Mouse (Mus musculus) ZHBTc4 (cell line): ENCODE measurements at regions not wholly inside any gene's neighbourhood (a gene's known extent, or its start where the extent isn't known, plus 50 kb on each side); places are given as distances from the start of the nearest gene placed in this dataset.
"Not testable (repeated sequence)": the region's sequence is repeated elsewhere in the genome, so short reads cannot be mapped to it uniquely, and the experiment has no call there.

Experiments used
- DNase-seq: peaks from one replicate; pipeline ENCODE4 v3.0.0-alpha.2; 2011; ENCODE audit warnings: low read depth, low spot score

DNA sequence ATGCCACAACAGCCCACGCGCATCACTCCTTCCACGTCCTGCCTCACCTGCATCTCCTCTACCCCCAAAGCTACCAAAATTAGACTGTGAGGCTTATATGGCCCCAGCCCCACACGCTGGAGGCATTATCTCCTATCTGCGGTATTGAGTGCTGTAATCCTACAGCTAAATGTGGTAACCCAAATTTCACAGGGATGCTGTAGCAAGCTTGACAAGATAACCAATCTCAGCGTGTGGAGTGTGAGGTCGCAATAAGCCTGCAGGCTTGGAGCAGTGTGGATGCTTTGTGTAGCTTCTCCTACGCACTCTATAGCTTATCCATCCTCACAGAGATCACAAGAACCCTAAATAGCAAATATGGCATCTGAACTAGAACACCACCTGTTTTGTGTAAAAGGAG, 251.2 kb upstream of the Kcnh8 start:
- DNase-seq = no peak

- DNase-seq = no peak
These were observed 251.8 kb upstream of the Kcnh8 start for GRCm38 (mm10) chr17:52350696-52351095.

- no peak for DNase-seq
These were observed 252.6 kb upstream of the Kcnh8 start for GRCm38 (mm10) chr17:52349872-52350271.

DNA sequence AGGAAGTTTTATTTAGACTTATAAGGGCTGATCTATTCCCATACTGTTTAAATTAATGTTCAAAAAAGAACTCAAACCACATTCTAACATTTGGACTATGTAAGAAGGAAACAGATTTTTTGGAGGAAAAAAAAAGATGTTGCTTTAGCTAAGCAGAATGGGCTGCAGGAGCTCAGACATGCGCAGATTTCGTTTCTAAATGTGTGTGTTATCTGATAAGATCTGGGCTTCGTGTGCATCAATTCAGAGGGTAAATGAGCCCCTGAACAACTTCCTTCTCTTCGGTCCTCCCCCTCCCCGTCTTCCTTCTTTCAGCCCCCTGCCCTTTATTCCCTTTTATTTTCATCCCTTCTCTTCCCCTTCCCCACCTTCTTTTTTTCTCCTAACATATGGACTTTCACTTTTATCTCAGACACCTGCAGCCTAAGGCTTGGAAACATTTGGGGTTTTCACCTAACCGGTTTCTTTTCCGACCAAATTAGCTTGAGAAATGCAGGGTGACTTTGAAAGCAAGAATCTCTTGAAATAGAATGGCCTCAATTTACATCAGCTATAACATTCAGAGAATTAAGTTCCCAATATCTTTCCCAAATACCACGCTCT, 253.9 kb upstream of the Kcnh8 start:
- no peak for DNase-seq

DNA sequence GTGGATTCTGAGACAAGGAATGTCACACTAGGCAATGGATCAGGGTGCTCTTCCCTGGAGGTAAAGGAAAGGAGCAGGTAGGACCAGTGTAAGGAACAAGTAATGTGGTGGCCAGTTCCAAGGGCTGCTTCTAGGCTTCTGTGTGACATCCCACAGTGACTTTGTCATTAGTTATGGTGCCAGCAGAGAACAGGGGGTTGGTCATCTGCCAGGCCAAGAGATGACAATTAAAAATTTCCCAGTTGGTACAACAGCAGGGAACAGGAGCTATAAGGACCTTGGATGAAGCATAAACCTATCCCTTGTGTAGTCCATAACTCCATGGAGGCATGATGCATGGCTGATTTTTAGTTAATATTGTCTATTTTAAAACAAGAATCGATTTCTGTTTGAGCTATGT, 281.9 kb upstream of the Kcnh8 start:
- DNase-seq = no peak

GRCm38 (mm10) chr17:52316976-52317375, 285.5 kb upstream of the Kcnh8 start:
- DNase-seq = no peak

GRCm38 (mm10) chr17:52315879-52316278, 286.6 kb upstream of the Kcnh8 start:
- no peak for DNase-seq

- not testable (repeated sequence) for DNase-seq
These were observed 287.1 kb upstream of the Kcnh8 start for GRCm38 (mm10) chr17:52315456-52315855.

DNA sequence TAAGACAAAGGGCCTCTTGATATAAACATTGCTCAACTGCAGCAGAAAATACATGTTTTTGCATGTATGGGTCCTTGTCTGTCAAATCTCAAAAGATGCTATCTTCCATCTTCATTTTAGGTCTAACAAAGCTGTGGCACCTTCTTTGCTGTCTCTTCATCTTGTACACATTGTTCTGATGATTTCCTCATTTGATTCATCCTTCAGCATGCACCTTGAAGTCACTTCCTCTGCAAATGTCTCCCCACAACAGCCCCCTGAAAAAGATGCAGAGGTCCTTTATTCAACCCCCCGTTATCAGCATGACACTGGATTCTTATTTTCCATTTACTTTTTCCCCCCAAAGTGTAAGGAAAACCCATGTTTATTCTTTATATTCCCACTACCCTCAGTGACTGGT, 290.5 kb upstream of the Kcnh8 start:
- DNase-seq = no peak

GRCm38 (mm10) chr17:52308789-52309188, 293.7 kb upstream of the Kcnh8 start:
- no peak for DNase-seq

- no peak for DNase-seq
These were observed 298.4 kb upstream of the Kcnh8 start for GRCm38 (mm10) chr17:52304133-52304532.

GRCm38 (mm10) chr17:52303320-52303719, 299.2 kb upstream of the Kcnh8 start:
- no peak for DNase-seq

DNA sequence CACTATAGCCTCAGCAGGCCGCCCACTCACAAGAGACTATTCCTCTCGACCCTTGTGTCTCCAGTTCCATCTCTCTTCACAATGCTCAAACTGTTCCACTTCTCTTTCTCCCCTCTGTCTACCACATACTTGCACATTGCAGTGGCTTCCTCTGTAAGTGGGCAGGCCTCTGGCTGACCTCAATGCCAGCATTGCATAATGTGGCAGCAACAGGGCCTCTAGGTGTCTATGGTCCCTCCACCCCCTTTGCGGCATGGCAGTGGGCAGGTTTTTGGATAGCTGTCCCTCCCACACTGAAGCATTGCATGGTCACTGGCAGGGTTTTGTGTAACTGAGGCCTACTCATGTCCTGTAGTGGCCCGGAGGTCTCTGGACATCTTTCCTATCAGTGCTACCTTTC, 302.7 kb upstream of the Kcnh8 start:
- DNase-seq = no peak

DNA sequence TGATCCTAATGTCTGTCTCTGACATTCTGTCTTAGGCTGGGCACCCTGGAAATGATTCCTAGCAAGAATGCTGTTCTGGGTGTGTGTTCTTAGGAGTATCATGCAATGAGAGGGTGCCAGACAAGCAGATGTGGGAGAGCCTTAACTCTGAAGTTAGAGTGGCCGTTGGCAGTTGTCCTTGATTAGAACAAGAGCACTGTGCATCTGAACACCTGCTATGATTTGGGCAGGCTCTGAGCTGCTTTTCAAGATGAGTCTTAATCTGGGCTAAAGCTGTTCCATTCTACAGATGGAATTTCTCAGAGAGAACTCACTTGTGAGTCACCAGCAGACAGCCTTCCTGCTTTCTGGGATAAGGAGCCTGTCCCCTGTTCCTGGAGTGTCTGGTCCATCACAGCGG, 317.1 kb upstream of the Kcnh8 start:
- DNase-seq = no peak

GRCm38 (mm10) chr17:52282264-52282663, 320.2 kb upstream of the Kcnh8 start:
- no peak for DNase-seq

- no peak for DNase-seq
These were observed 324.0 kb upstream of the Kcnh8 start for GRCm38 (mm10) chr17:52278523-52278922.

- no peak for DNase-seq
These were observed 333.7 kb upstream of the Kcnh8 start for GRCm38 (mm10) chr17:52268792-52269191.

- DNase-seq = no peak
These were observed 351.2 kb upstream of the Kcnh8 start for GRCm38 (mm10) chr17:52251284-52251683.

DNA sequence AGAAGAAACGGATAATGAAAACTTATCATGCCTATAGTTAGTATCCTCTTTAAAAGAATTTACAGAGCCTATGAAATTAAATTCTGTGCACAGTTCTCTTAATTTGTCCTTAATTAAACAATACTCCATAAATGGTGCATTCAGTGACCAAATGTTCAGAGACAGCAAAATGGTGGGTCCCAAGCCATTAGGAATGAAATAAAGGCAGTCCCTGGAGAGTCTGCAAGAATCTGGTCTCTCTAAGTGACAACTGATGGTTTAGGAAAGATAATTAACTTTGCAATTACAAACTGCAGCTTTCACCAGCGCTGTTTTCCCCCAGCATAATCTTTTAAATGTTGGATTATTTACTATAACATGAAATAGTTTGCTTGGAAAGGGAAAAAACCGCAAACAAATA, 376.9 kb upstream of the Kcnh8 start:
- no peak for DNase-seq

DNA sequence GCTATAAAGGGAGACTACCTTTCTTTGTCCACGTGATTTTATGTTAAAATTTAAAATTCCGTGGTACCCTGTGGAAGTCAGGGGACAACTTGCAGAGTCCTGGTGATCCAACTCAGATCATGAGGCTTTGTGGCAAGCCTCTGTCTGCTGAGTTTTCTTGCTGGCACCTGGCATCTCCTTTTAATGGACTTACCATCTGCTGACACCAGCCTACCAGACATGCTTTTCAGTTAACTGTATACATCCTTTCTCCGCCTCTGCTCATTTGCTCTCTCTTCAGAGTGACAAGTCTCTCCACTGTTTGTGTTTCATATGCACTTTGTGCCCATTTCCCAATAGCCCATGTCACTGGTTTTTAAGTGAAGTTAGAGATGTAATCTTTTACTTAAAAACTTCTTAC, 382.1 kb upstream of the Kcnh8 start:
- no peak for DNase-seq

DNA sequence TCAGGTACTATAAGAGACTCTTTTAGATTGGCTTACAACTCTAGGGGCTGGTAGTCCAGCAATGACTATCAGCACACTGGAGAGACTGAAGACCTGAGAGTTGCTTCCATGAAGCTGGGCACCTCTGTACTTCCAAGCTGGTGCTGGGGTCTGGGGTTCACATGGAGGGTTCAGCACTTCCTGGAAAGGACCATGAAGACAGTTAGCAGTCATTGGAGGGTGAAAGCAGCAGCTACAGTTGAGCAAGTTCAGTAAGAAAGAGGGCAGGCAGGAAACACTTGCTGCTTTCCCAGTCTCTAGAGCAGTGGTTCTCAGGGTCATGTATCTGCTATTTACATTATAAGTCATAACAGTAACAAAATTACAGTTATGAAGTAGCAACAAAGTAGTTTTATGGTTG, 384.3 kb upstream of the Satb1 start:
- no peak for DNase-seq

- DNase-seq = no peak
These were observed 379.9 kb upstream of the Satb1 start for GRCm38 (mm10) chr17:52212944-52213343.

- DNase-seq = no peak
These were observed 377.4 kb upstream of the Satb1 start for GRCm38 (mm10) chr17:52210483-52210882.

GRCm38 (mm10) chr17:52197731-52198130, 364.6 kb upstream of the Satb1 start:
- DNase-seq = no peak
